Mouse (Mus musculus): ENCODE data around the gene Hnrnpab. TPM values are rescaled to one million over a fixed set of nuclear protein-coding genes. Genes with fewer than 3 reads are reported as not detected.

Hnrnpab gene
- polyA plus RNA-seq, 1 experiment from 2014 or later: 777 TPM

DNA sequence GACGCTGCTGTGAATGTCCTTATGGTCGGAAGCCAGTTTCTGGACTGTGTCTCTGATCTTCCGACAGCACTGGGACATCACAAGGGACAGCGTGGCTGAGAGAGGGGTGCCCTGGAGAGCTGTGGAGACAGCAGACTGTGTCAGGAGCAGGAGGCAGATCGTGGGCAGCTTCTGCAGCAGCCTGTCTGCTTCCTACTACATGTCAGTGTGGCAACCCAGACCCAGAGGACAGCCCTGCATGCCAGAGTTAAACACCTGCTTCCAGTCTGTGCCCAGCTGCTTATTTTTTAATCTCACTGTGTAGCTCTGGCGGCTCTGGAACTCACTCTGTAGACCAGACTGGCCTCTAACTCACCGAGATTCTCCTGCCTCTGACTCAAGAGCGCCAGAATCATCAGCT is 21.3 kb upstream of the Hnrnpab start:
- WGBS: 93% methylated on average over 8 of the region's 8 CpGs
- Histone ChIP-seq H3K4me3 (ENCODE audit: low read depth, low read length) (no peak overlapping the region), H3K4me1 (replicated peaks; ENCODE audit: control insufficient read depth, insufficient read depth, low read length) (no peaks in the 10 kb centered on the region), H3K27ac (ENCODE audit: low read depth, low read length) (no peak overlapping the region), H3K9ac (ENCODE audit: low read depth, low read length) (no peak overlapping the region), H3K27me3 (ENCODE audit: control insufficient read depth, insufficient read depth, low read length) (no peaks in the 10 kb centered on the region), H3K9me3 (ENCODE audit: control insufficient read depth, low read length) (no peaks in the 10 kb centered on the region), H3K4me2 (replicated peaks; ENCODE audit: low read depth, low read length) (no peak overlapping the region), H3K36me3 (ENCODE audit: control insufficient read depth, insufficient read depth, low read length) (peaks cover 18% of the 10 kb centered on the region)
- ATAC-seq (ENCODE audit: low FRiP score) (no peak), DNase-seq (ENCODE audit: low spot score) (no peak)

- no peaks in the 10 kb centered on the region for H3K27me3 ChIP-seq (ENCODE audit: control insufficient read depth, insufficient read depth, low read length)
- H3K9me3 ChIP-seq (ENCODE audit: control insufficient read depth, low read length): no peaks in the 10 kb centered on the region
- H3K27ac ChIP-seq (ENCODE audit: low read depth, low read length): no peak overlapping the region
- peaks cover 18% of the 10 kb centered on the region for H3K36me3 ChIP-seq (ENCODE audit: control insufficient read depth, insufficient read depth, low read length)
- DNase-seq (ENCODE audit: low spot score) (no peak), ATAC-seq (ENCODE audit: low FRiP score) (no peak)
- H3K4me3 ChIP-seq (ENCODE audit: low read depth, low read length): no peak overlapping the region
- H3K4me2 ChIP-seq (replicated peaks; ENCODE audit: low read depth, low read length): no peak overlapping the region
- 96% methylated on average over 9 of the region's 9 CpGs for WGBS
- H3K9ac ChIP-seq (ENCODE audit: low read depth, low read length): no peak overlapping the region
- H3K4me1 ChIP-seq (replicated peaks; ENCODE audit: control insufficient read depth, insufficient read depth, low read length): no peaks in the 10 kb centered on the region
These were observed 20.8 kb upstream of the Hnrnpab start for GRCm38 (mm10) chr11:51627425-51627824.

GRCm38 (mm10) chr11:51625187-51625820 is 18.7 kb upstream of the Hnrnpab start:
- 79% methylated on average over 5 of the region's 5 CpGs for WGBS
- H3K27me3 ChIP-seq (ENCODE audit: control insufficient read depth, insufficient read depth, low read length): no peaks in the 10 kb centered on the region
- peaks cover 18% of the 10 kb centered on the region for H3K36me3 ChIP-seq (ENCODE audit: control insufficient read depth, insufficient read depth, low read length)
- DNase-seq (ENCODE audit: low spot score): no peak
- 0 out of 2 replicates have a peak overlapping the region, but pooled peaks have one; percentile 4 for H3K9ac ChIP-seq (ENCODE audit: low read depth, low read length)
- H3K4me2 ChIP-seq (replicated peaks; ENCODE audit: low read depth, low read length): no peak overlapping the region
- no peak overlapping the region for H3K4me3 ChIP-seq (ENCODE audit: low read depth, low read length)
- H3K27ac ChIP-seq (ENCODE audit: low read depth, low read length): no peak overlapping the region
- no peak for ATAC-seq (ENCODE audit: low FRiP score)
- H3K9me3 ChIP-seq (ENCODE audit: control insufficient read depth, low read length): no peaks in the 10 kb centered on the region
- H3K4me1 ChIP-seq (replicated peaks; ENCODE audit: control insufficient read depth, insufficient read depth, low read length): no peaks in the 10 kb centered on the region

DNA sequence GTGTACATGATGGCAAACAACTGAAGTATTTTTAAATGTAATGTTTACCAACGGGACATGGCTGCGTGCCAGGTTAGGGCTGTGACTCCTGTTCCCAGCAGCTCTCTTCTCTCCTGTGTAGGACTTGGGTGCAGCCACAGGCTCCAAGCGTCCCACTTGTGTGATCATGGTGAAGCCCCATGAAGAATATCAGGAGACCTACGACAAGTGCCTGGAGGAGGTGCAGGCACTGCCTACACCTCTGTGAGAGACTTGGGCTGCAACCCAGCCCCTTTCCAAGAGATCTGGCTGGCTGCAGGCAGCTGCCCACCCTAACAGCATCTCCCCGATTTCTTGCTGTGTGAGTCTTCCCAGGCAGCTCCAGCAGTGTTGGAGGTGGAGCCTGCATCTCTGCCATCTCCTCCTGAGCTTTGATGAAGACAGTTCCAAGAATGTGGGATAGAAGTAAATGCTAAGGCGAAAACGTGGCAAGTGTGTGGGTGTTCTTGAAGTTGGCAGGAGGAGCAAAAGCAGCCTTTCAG is 16.4 kb upstream of the Hnrnpab start:
- Histone ChIP-seq H3K4me3 (ENCODE audit: low read depth, low read length) (no peak overlapping the region), H3K4me1 (replicated peaks; ENCODE audit: control insufficient read depth, insufficient read depth, low read length) (no peaks in the 10 kb centered on the region), H3K27ac (ENCODE audit: low read depth, low read length) (no peak overlapping the region), H3K9me3 (ENCODE audit: control insufficient read depth, low read length) (no peaks in the 10 kb centered on the region), H3K27me3 (ENCODE audit: control insufficient read depth, insufficient read depth, low read length) (no peaks in the 10 kb centered on the region), H3K36me3 (ENCODE audit: control insufficient read depth, insufficient read depth, low read length) (peaks cover 18% of the 10 kb centered on the region), H3K4me2 (replicated peaks; ENCODE audit: low read depth, low read length) (no peak overlapping the region), H3K9ac (ENCODE audit: low read depth, low read length) (no peak overlapping the region)
- WGBS: 92% methylated on average over 7 of the region's 7 CpGs
- ATAC-seq (ENCODE audit: low FRiP score) (no peak), DNase-seq (ENCODE audit: low spot score) (no peak)

GRCm38 (mm10) chr11:51621776-51622175 is 15.1 kb upstream of the Hnrnpab start:
- Histone ChIP-seq H3K27me3 (ENCODE audit: control insufficient read depth, insufficient read depth, low read length) (no peaks in the 10 kb centered on the region), H3K4me2 (replicated peaks; ENCODE audit: low read depth, low read length) (no peak overlapping the region), H3K27ac (ENCODE audit: low read depth, low read length) (no peak overlapping the region), H3K4me1 (replicated peaks; ENCODE audit: control insufficient read depth, insufficient read depth, low read length) (no peaks in the 10 kb centered on the region), H3K4me3 (ENCODE audit: low read depth, low read length) (no peak overlapping the region), H3K36me3 (ENCODE audit: control insufficient read depth, insufficient read depth, low read length) (peaks cover 16% of the 10 kb centered on the region), H3K9ac (ENCODE audit: low read depth, low read length) (no peak overlapping the region), H3K9me3 (ENCODE audit: control insufficient read depth, low read length) (no peaks in the 10 kb centered on the region)
- ATAC-seq (ENCODE audit: low FRiP score) (no peak), DNase-seq (ENCODE audit: low spot score) (no peak)
- 98% methylated on average over 2 of the region's 2 CpGs for WGBS

- peak overlapping the region; percentile 78 for H3K4me3 ChIP-seq (ENCODE audit: low read depth, low read length)
- peaks cover 13% of the 10 kb centered on the region for H3K36me3 ChIP-seq (ENCODE audit: control insufficient read depth, insufficient read depth, low read length)
- peak overlapping the region; percentile 53 for H3K4me2 ChIP-seq (replicated peaks; ENCODE audit: low read depth, low read length)
- H3K9ac ChIP-seq (ENCODE audit: low read depth, low read length): peak overlapping the region; percentile 62
- ATAC-seq (ENCODE audit: low FRiP score): no peak
- H3K4me1 ChIP-seq (replicated peaks; ENCODE audit: control insufficient read depth, insufficient read depth, low read length): no peaks in the 10 kb centered on the region
- no peak overlapping the region for H3K27ac ChIP-seq (ENCODE audit: low read depth, low read length)
- 3% methylated on average over 11 of the region's 11 CpGs for WGBS
- no peak for DNase-seq (ENCODE audit: low spot score)
- no peaks in the 10 kb centered on the region for H3K9me3 ChIP-seq (ENCODE audit: control insufficient read depth, low read length)
- no peaks in the 10 kb centered on the region for H3K27me3 ChIP-seq (ENCODE audit: control insufficient read depth, insufficient read depth, low read length)
These were observed 13.4 kb upstream of the Hnrnpab start for GRCm38 (mm10) chr11:51620084-51620483.

GRCm38 (mm10) chr11:51619409-51620060 is 12.9 kb upstream of the Hnrnpab start, which contains the start of gene Nhp2:
Gene Nhp2, plus strand, starts transcription at chr11:51619735.
- H3K27ac ChIP-seq (ENCODE audit: low read depth, low read length): no peak within 1 kb of the TSS
- peak; percentile 97 for DNase-seq (ENCODE audit: low spot score)
- under 1% methylated on average over 51 of the region's 51 CpGs for WGBS

GRCm38 (mm10) chr11:51618894-51619408 is 12.3 kb upstream of the Hnrnpab start:
- Histone ChIP-seq H3K4me1 (replicated peaks; ENCODE audit: control insufficient read depth, insufficient read depth, low read length) (no peaks in the 10 kb centered on the region), H3K27me3 (ENCODE audit: control insufficient read depth, insufficient read depth, low read length) (no peaks in the 10 kb centered on the region), H3K4me3 (ENCODE audit: low read depth, low read length) (peak overlapping the region; percentile 78), H3K9me3 (ENCODE audit: control insufficient read depth, low read length) (no peaks in the 10 kb centered on the region), H3K9ac (ENCODE audit: low read depth, low read length) (no peak overlapping the region), H3K27ac (ENCODE audit: low read depth, low read length) (no peak overlapping the region), H3K36me3 (ENCODE audit: control insufficient read depth, insufficient read depth, low read length) (peaks cover 5% of the 10 kb centered on the region; the same call in 1 of the 2 replicates), H3K4me2 (replicated peaks; ENCODE audit: low read depth, low read length) (peak overlapping the region; percentile 53)
- 61% methylated on average over 8 of the region's 8 CpGs for WGBS
- DNase-seq (ENCODE audit: low spot score) (no peak), ATAC-seq (ENCODE audit: low FRiP score) (peak; percentile 63)

More at GRCm38 (mm10) chr11:51619409-51620060, 12.9 kb upstream of the Hnrnpab start, which contains the start of gene Nhp2:
- peak; percentile 96 for ATAC-seq (ENCODE audit: low FRiP score)
- H3K36me3 ChIP-seq (ENCODE audit: control insufficient read depth, insufficient read depth, low read length): peaks cover 9% of the 10 kb centered on the region
- peak within 1 kb of the TSS; percentile 78 for H3K4me3 ChIP-seq (ENCODE audit: low read depth, low read length)
- no peaks in the 10 kb centered on the region for H3K9me3 ChIP-seq (ENCODE audit: control insufficient read depth, low read length)
- H3K9ac ChIP-seq (ENCODE audit: low read depth, low read length): peak within 1 kb of the TSS; percentile 62
- H3K4me1 ChIP-seq (replicated peaks; ENCODE audit: control insufficient read depth, insufficient read depth, low read length): no peaks in the 10 kb centered on the region
- H3K27me3 ChIP-seq (ENCODE audit: control insufficient read depth, insufficient read depth, low read length): no peaks in the 10 kb centered on the region
- peak within 1 kb of the TSS; percentile 53 for H3K4me2 ChIP-seq (replicated peaks; ENCODE audit: low read depth, low read length)

Data from hindbrain, embryonic 11.5 days (tissue).